In genomic region chr1:106715111-106716083, GRCm38 (mm10) we compare ENCODE assay signal across 10 mouse cellular contexts. TPM values are rescaled to one million over a fixed set of nuclear protein-coding genes. Genes with fewer than 3 reads are reported as not detected.
DNase-seq lines count a peak whose midpoint lies in the region; ATAC-seq and TF ChIP-seq lines count a peak whose summit lies in the region.
"Had no signal": no experiment of that assay in that cellular context is flagged by ENCODE, and none has a peak within 500 bp of the region (broad histone marks: within the 10 kb centered on the region; RNA-seq: fewer than 3 reads in every experiment).

No protein-coding gene starts in this region.

- H3K4me3 ChIP-seq in kidney, embryonic 15.5 days (replicated peaks), result 0 out of 2 replicates have a peak overlapping the region, but pooled peaks have one; percentile 83
- no peak overlapping the region for H3K4me3 ChIP-seq in CH12.LX (replicated peaks in 1 of 3; ENCODE audit: low read depth in 2 of 3, low read length in 2 of 3, poor library complexity in 1 of 3)
- H3K4me3 ChIP-seq in embryonic facial prominence, embryonic 10.5 days, result peak overlapping the region; percentile 80; the same call in 1 of the 2 replicates
- H3K4me3 ChIP-seq in liver, postnatal 0 days (ENCODE audit: low read depth, low read length), result no peak overlapping the region
- H3K4me3 ChIP-seq in gastrocnemius, adult 2 months, result no peak overlapping the region

- H3K4me2 ChIP-seq in kidney, embryonic 15.5 days, result peak overlapping the region; percentile 90; the same call in 1 of the 2 replicates
- H3K4me2 ChIP-seq in CH12.LX (ENCODE audit: insufficient read depth, low read depth, poor library complexity, severe bottlenecking), result no peak overlapping the region
- H3K4me2 ChIP-seq in liver, postnatal 0 days (ENCODE audit: low read depth, low read length), result peak overlapping the region; percentile 92; the same call in 1 of the 2 replicates

- no peak for TF ChIP-seq EP300 in CH12.LX (IDR thresholded peaks at IDR 0.05; ENCODE audit: low read length)
- no peak for TF ChIP-seq EP300 in liver, postnatal 0 days (IDR thresholded peaks at IDR 0.05; ENCODE audit: low read depth)

- TF ChIP-seq RAD21 in CH12.LX (IDR thresholded peaks at IDR 0.05; ENCODE audit: low read depth, low read length), result no peak

- no peak for TF ChIP-seq CTCF in CH12.LX (conservative IDR thresholded peaks at IDR 0.05 in 1 of 2, IDR thresholded peaks at IDR 0.05 in 1 of 2; ENCODE audit: low read depth in 2 of 2, low read length in 2 of 2)
- TF ChIP-seq CTCF in liver, postnatal 0 days (IDR thresholded peaks at IDR 0.05; ENCODE audit: low read depth), result no peak
- TF ChIP-seq CTCF in gastrocnemius, adult 2 months (IDR thresholded peaks at IDR 0.05), result no peak

- 71% methylated on average over 13 of the region's 13 CpGs for WGBS in kidney, embryonic 15.5 days
- WGBS in embryonic facial prominence, embryonic 10.5 days, result 83% methylated on average over 13 of the region's 13 CpGs
- 76% methylated on average over 13 of the region's 13 CpGs for WGBS in liver, postnatal 0 days (ENCODE audit: insufficient replicate concordance)

- in situ Hi-C loops in CH12.LX (cut with MboI; ENCODE audit: low pct_ligation_motif_present, low pct_unique_long_range_greater_than_20kb, low sequenced_read_pairs), result loop anchor here (25.0 kb wide), 1 partner anchor 653 kb away; no protein-coding TSS in a partner anchor

- dilution Hi-C loops in CH12.LX (cut with MboI; ENCODE audit: extremely low pct_ligation_motif_present, extremely low pct_unique_long_range_greater_than_20kb, low sequenced_read_pairs), result loop anchor here (25.0 kb wide), 1 partner anchor 178 kb away; no protein-coding TSS in a partner anchor

- no peak overlapping the region for H3K9ac ChIP-seq in kidney, embryonic 15.5 days
- H3K9ac ChIP-seq in CH12.LX (ENCODE audit: insufficient read depth, low read depth), result peak overlapping the region; percentile 69; the same call in 1 of the 2 replicates
- H3K9ac ChIP-seq in liver, postnatal 0 days (replicated peaks), result no peak overlapping the region

- peaks cover 22% of the 10 kb centered on the region for H3K79me2 ChIP-seq in CH12.LX (replicated peaks; ENCODE audit: control insufficient read depth, extremely low read depth, insufficient read depth, poor library complexity, severe bottlenecking)

- TF ChIP-seq POLR2A in CH12.LX (IDR thresholded peaks at IDR 0.05; ENCODE audit: low read depth, low read length), result no peak

- H3K9me3 ChIP-seq in kidney, embryonic 15.5 days (replicated peaks), result no peaks in the 10 kb centered on the region
- no peaks in the 10 kb centered on the region for H3K9me3 ChIP-seq in CH12.LX (replicated peaks; ENCODE audit: low read length)
- no peaks in the 10 kb centered on the region for H3K9me3 ChIP-seq in embryonic facial prominence, embryonic 10.5 days
- H3K9me3 ChIP-seq in liver, postnatal 0 days (ENCODE audit: low read length), result no peaks in the 10 kb centered on the region

- no peaks in the 10 kb centered on the region for H3K27me3 ChIP-seq in kidney, embryonic 15.5 days
- H3K27me3 ChIP-seq in CH12.LX (replicated peaks), result no peaks in the 10 kb centered on the region
- H3K27me3 ChIP-seq in embryonic facial prominence, embryonic 10.5 days (replicated peaks; ENCODE audit: low read depth, poor library complexity, severe bottlenecking), result peaks cover 10% of the 10 kb centered on the region
- H3K27me3 ChIP-seq in liver, postnatal 0 days (ENCODE audit: insufficient read depth, low read length), result peaks cover 25% of the 10 kb centered on the region

- H3K27ac ChIP-seq in kidney, embryonic 15.5 days, result peak overlapping the region; percentile 95
- no peak overlapping the region for H3K27ac ChIP-seq in CH12.LX (ENCODE audit: insufficient read depth, low read depth)
- peak overlapping the region; percentile 97; the same call in 1 of the 2 replicates for H3K27ac ChIP-seq in embryonic facial prominence, embryonic 10.5 days (replicated peaks)
- no peak overlapping the region for H3K27ac ChIP-seq in liver, postnatal 0 days (ENCODE audit: low read depth)
- no peak overlapping the region for H3K27ac ChIP-seq in gastrocnemius, adult 2 months

- intact Hi-C loops in gastrocnemius, adult 2 months (cut with DNase I), result loop anchor here (2.0 kb wide), 2 partner anchors 169 to 291 kb away; no protein-coding TSS in a partner anchor

- DNase-seq in kidney, adult 11 months, result no peak
- DNase-seq in CH12.LX (ENCODE audit: extremely low read depth), result no peak
- no peak for DNase-seq in embryonic facial prominence, embryonic 10.5 days (ENCODE audit: low spot score)
- no peak for DNase-seq in liver, postnatal 0 days
- DNase-seq in layer of hippocampus, postnatal 25 days (ENCODE audit: extremely low spot score in 1 of 2, low spot score in 1 of 2), result no peak
- no peak for DNase-seq in gastrocnemius, adult 2 months
- DNase-seq in layer of hippocampus, adult 8-10 months (ENCODE audit: low spot score in 2 of 2), result no peak
- DNase-seq: cerebellum, postnatal 25 days; lung, adult 2 months had no signal

- H3K4me1 ChIP-seq in kidney, embryonic 15.5 days, result peaks cover 37% of the 10 kb centered on the region
- H3K4me1 ChIP-seq in CH12.LX (ENCODE audit: control insufficient read depth in 1 of 2, insufficient read depth in 2 of 2), result peaks cover 4 to 26% of the 10 kb centered on the region in 2 experiments
- H3K4me1 ChIP-seq in embryonic facial prominence, embryonic 10.5 days, result peaks cover 25% of the 10 kb centered on the region
- peaks cover 7% of the 10 kb centered on the region for H3K4me1 ChIP-seq in liver, postnatal 0 days (ENCODE audit: insufficient read depth)

- ATAC-seq in kidney, embryonic 15.5 days (replicated peaks; ENCODE audit: low FRiP score), result no peak
- ATAC-seq in liver, postnatal 0 days, result no peak

- H3K36me3 ChIP-seq in kidney, embryonic 15.5 days, result no peaks in the 10 kb centered on the region
- no peaks in the 10 kb centered on the region for H3K36me3 ChIP-seq in CH12.LX (replicated peaks in 1 of 2; ENCODE audit: control insufficient read depth in 1 of 2, insufficient read depth in 1 of 2, low read length in 1 of 2)
- no peaks in the 10 kb centered on the region for H3K36me3 ChIP-seq in embryonic facial prominence, embryonic 10.5 days (replicated peaks)
- H3K36me3 ChIP-seq in liver, postnatal 0 days (replicated peaks; ENCODE audit: insufficient read depth, low read length), result no peaks in the 10 kb centered on the region

TF ChIP-seq in CH12.LX, 34 proteins besides CTCF, POLR2A, EP300 and RAD21:
- TF ChIP-seq NRF1 (IDR thresholded peaks at IDR 0.05; ENCODE audit: low read depth, low read length), result no peak
- TF ChIP-seq CHD1 (IDR thresholded peaks at IDR 0.05; ENCODE audit: low read depth, low read length), result no peak
- no peak for TF ChIP-seq SIN3A (IDR thresholded peaks at IDR 0.05; ENCODE audit: low read length)
- TF ChIP-seq JUND (conservative IDR thresholded peaks at IDR 0.05; ENCODE audit: low read depth, low read length), result no peak
- no peak for TF ChIP-seq HCFC1 (IDR thresholded peaks at IDR 0.05; ENCODE audit: low read depth, low read length)
- TF ChIP-seq MAFK (IDR thresholded peaks at IDR 0.05; ENCODE audit: insufficient replicate concordance, low read length), result no peak
- no peak for TF ChIP-seq ZMIZ1 (IDR thresholded peaks at IDR 0.05; ENCODE audit: low read depth, low read length)
- no peak for TF ChIP-seq MAZ (IDR thresholded peaks at IDR 0.05; ENCODE audit: low read depth, low read length)
- no peak for TF ChIP-seq E2F4 (IDR thresholded peaks at IDR 0.05; ENCODE audit: insufficient replicate concordance, low read depth, low read length)
- no peak for TF ChIP-seq MXI1 (IDR thresholded peaks at IDR 0.05; ENCODE audit: low read depth, low read length)
- no peak for TF ChIP-seq TBP (conservative IDR thresholded peaks at IDR 0.05; ENCODE audit: low read depth, low read length)
- TF ChIP-seq SMC3 (IDR thresholded peaks at IDR 0.05; ENCODE audit: low read depth, low read length), result no peak
- TF ChIP-seq USF2 (conservative IDR thresholded peaks at IDR 0.05; ENCODE audit: low read depth, low read length), result no peak
- no peak for TF ChIP-seq MAX (IDR thresholded peaks at IDR 0.05; ENCODE audit: low read length)
- no peak for TF ChIP-seq ZKSCAN1 (IDR thresholded peaks at IDR 0.05; ENCODE audit: borderline replicate concordance, low read depth, low read length)
- no peak for TF ChIP-seq IRF4 (IDR thresholded peaks at IDR 0.05; ENCODE audit: low read depth, low read length)
- no peak for TF ChIP-seq RCOR1 (conservative IDR thresholded peaks at IDR 0.05; ENCODE audit: low read depth, low read length)
- no peak for TF ChIP-seq MEF2A (IDR thresholded peaks at IDR 0.05; ENCODE audit: borderline replicate concordance, low read depth, low read length)
- TF ChIP-seq UBTF (IDR thresholded peaks at IDR 0.05; ENCODE audit: low read depth, low read length), result no peak
- TF ChIP-seq POLR2AphosphoS2 (IDR thresholded peaks at IDR 0.05; ENCODE audit: low read depth, low read length), result no peak

RNA-seq across cellular contexts. Expression of gene Bcl2, which starts 1.3 kb away (rescaled TPM):
- polyA plus RNA-seq in kidney, embryonic 15.5 days (2015; fragmentation: Nextera tagmentation; extraction: Ambion mirVana), result 26.4 and 26.7 TPM in 2 replicates
- total RNA-seq in CH12.LX (2012; rRNA removed), result 7.6 and 13.6 TPM in 2 replicates
- total RNA-seq in CH12.LX (2014; rRNA removed), result 8.7 and 9.6 TPM in 2 replicates
- polyA plus RNA-seq in CH12.LX (2012; ENCODE audit: insufficient read length, low read depth), result 4.5 and 4.7 TPM in 2 replicates
- 9.4 and 10.8 TPM in 2 replicates for polyA plus RNA-seq in embryonic facial prominence, embryonic 10.5 days (2016; fragmentation: Nextera tagmentation; extraction: Ambion mirVana)
- polyA plus RNA-seq in liver, postnatal 0 days (2015; fragmentation: Nextera tagmentation; extraction: Ambion mirVana), result 0.70 and 0.83 TPM in 2 replicates
- 1 to 10 TPM; 8.3 to 9.0 TPM for total RNA-seq in layer of hippocampus, postnatal 25 days (2021)
- 1 to 10 TPM; 1.6 to 2.1 TPM for total RNA-seq in gastrocnemius, adult 2 months (2021)
- total RNA-seq in layer of hippocampus, adult 8-10 months (2022), result 10 to 100 TPM in 3 of 4 experiments, 1 to 10 TPM in 1; 9.8 to 11.6 (median 11.2) TPM

RNA-seq across cellular contexts. Expression of gene Kdsr, which starts 44.1 kb away (rescaled TPM):
- polyA plus RNA-seq in kidney, embryonic 15.5 days (2015; fragmentation: Nextera tagmentation; extraction: Ambion mirVana), result 11.3 and 13.4 TPM in 2 replicates
- total RNA-seq in CH12.LX (2012; rRNA removed), result 4.7 and 6.4 TPM in 2 replicates
- 3.3 and 3.8 TPM in 2 replicates for total RNA-seq in CH12.LX (2014; rRNA removed)
- polyA plus RNA-seq in CH12.LX (2012; ENCODE audit: insufficient read length, low read depth), result 6.3 and 8.5 TPM in 2 replicates
- polyA plus RNA-seq in embryonic facial prominence, embryonic 10.5 days (2016; fragmentation: Nextera tagmentation; extraction: Ambion mirVana), result 9.7 and 10.1 TPM in 2 replicates
- 7.3 and 8.0 TPM in 2 replicates for polyA plus RNA-seq in liver, postnatal 0 days (2015; fragmentation: Nextera tagmentation; extraction: Ambion mirVana)
- 10 to 100 TPM; 24.9 to 25.7 TPM for total RNA-seq in layer of hippocampus, postnatal 25 days (2021)
- total RNA-seq in gastrocnemius, adult 2 months (2021), result 1 to 10 TPM; 3.9 to 4.4 TPM
- 10 to 100 TPM; 25.5 to 28.9 (median 27.8) TPM for total RNA-seq in layer of hippocampus, adult 8-10 months (2022)

Comparison
In these comparisons a context has a peak if more than half of its experiments do, and no peak if none do; other contexts are left out.
1. H3K27ac ChIP-seq: peak in kidney, embryonic 15.5 days (single experiment) and embryonic facial prominence, embryonic 10.5 days (single experiment); none in CH12.LX (single experiment), liver, postnatal 0 days (single experiment) and gastrocnemius, adult 2 months (single experiment).
2. H3K4me3 ChIP-seq: peak in kidney, embryonic 15.5 days (single experiment) and embryonic facial prominence, embryonic 10.5 days (single experiment); none in CH12.LX (0 of 3), liver, postnatal 0 days (single experiment) and gastrocnemius, adult 2 months (single experiment).